Mouse (Mus musculus): ENCODE measurements around the gene Diablo.

DNA sequence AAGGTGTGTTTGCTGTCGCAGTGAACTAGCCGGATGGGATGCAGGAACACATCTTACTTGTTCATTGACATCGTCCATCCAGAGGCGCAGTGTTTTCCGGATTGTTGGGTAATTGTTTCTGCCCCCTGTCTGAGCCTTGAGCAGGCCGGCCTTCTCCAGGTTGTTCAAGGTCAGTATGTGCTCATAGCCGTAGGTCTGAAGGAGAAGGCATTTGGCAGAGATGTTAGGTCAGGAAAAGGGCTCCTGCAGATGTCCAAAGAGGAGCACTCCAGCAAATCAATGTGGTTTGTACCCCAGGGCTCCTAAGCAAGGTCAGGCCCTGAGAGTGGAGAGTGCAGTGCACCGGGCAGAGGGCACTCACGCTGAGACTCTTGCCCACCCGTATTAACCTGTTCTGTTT, 9.8 kb upstream of the Diablo start:
- no peak for TF ChIP-seq CTCF (IDR thresholded peaks at IDR 0.05; ENCODE audit: borderline replicate concordance, insufficient read depth, low read length)
- no peak for TF ChIP-seq POLR2A (IDR thresholded peaks at IDR 0.05; ENCODE audit: low read depth, low read length)

Measured in embryonic fibroblast, embryonic 13.5 days (primary cell).